Mouse (Mus musculus): ENCODE data around the gene Lima1.
"Not testable (repeated sequence)": the region's sequence is repeated elsewhere in the genome, so short reads cannot be mapped to it uniquely, and the experiment has no call there.

The Lima1 gene

GRCm38 (mm10) chr15:99835191-99835590, 40.1 kb downstream of the Lima1 start:
- DNase-seq (ENCODE audit: low spot score in 2 of 2) = no peak

GRCm38 (mm10) chr15:99834681-99835080, 40.6 kb downstream of the Lima1 start:
- DNase-seq (ENCODE audit: low spot score in 2 of 2) = no peak

- no peak for DNase-seq (ENCODE audit: low spot score in 2 of 2)
These were observed 41.4 kb downstream of the Lima1 start for GRCm38 (mm10) chr15:99833648-99834454.

GRCm38 (mm10) chr15:99831535-99831934, 43.7 kb downstream of the Lima1 start:
- no peak for DNase-seq (ENCODE audit: low spot score in 2 of 2)

GRCm38 (mm10) chr15:99828061-99828460, 47.2 kb downstream of the Lima1 start:
- DNase-seq (ENCODE audit: low spot score in 2 of 2) = no peak

- DNase-seq (ENCODE audit: low spot score in 2 of 2) = no peak
These were observed 48.9 kb downstream of the Lima1 start for GRCm38 (mm10) chr15:99826210-99826888.

GRCm38 (mm10) chr15:99825211-99825610, 50.0 kb downstream of the Lima1 start:
- DNase-seq (ENCODE audit: low spot score in 2 of 2) = no peak

- DNase-seq (ENCODE audit: low spot score in 2 of 2) = no peak
These were observed 51.8 kb downstream of the Lima1 start for GRCm38 (mm10) chr15:99823322-99823898.

- DNase-seq (ENCODE audit: low spot score in 2 of 2) = not testable (repeated sequence)
These were observed 52.8 kb downstream of the Lima1 start for GRCm38 (mm10) chr15:99822501-99822900.

- no peak for DNase-seq (ENCODE audit: low spot score in 2 of 2)
These were observed 55.5 kb downstream of the Lima1 start for GRCm38 (mm10) chr15:99819621-99820279.

- no peak for DNase-seq (ENCODE audit: low spot score in 2 of 2)
These were observed 56.2 kb downstream of the Lima1 start for GRCm38 (mm10) chr15:99819109-99819440.

- DNase-seq (ENCODE audit: low spot score in 2 of 2) = no peak
These were observed 56.7 kb downstream of the Lima1 start for GRCm38 (mm10) chr15:99818321-99819108.

GRCm38 (mm10) chr15:99817343-99818235, 57.7 kb downstream of the Lima1 start:
- DNase-seq (ENCODE audit: low spot score in 2 of 2) = no peak

- no peak for DNase-seq (ENCODE audit: low spot score in 2 of 2)
These were observed 59.3 kb downstream of the Lima1 start for GRCm38 (mm10) chr15:99815999-99816398.

GRCm38 (mm10) chr15:99814554-99815260, 60.5 kb downstream of the Lima1 start:
- DNase-seq (ENCODE audit: low spot score in 2 of 2) = no peak

GRCm38 (mm10) chr15:99813639-99814038, 61.6 kb downstream of the Lima1 start:
- no peak for DNase-seq (ENCODE audit: low spot score in 2 of 2)

- no peak for DNase-seq (ENCODE audit: low spot score in 2 of 2)
These were observed 63.2 kb downstream of the Lima1 start for GRCm38 (mm10) chr15:99812097-99812496.

GRCm38 (mm10) chr15:99807776-99808735, 67.2 kb downstream of the Lima1 start:
- peak; percentile 31 to 49 for DNase-seq (ENCODE audit: low spot score in 2 of 2)

GRCm38 (mm10) chr15:99806171-99806570, 69.1 kb downstream of the Lima1 start:
- DNase-seq (ENCODE audit: low spot score in 2 of 2) = no peak

Measured in frontal cortex, postnatal 10 days (tissue).